Mouse (Mus musculus): ENCODE results near the gene Ptpa. TPM values are rescaled to one million over a fixed set of nuclear protein-coding genes. Genes with fewer than 3 reads are reported as not detected.

Ptpa gene
- total and polyA plus RNA-seq, 2 experiments from 2014 or later: 92.4 to 109 TPM

GRCm38 (mm10) chr2:30490384-30490783 is 74.5 kb downstream of the Ptpa start:
- Histone ChIP-seq H3K4me1 (ENCODE audit: control insufficient read depth, insufficient read depth) (no peaks in the 10 kb centered on the region), H3K9me3 (replicated peaks; ENCODE audit: control insufficient read depth, low read length) (no peaks in the 10 kb centered on the region), H3K36me3 (replicated peaks; ENCODE audit: control insufficient read depth, insufficient read depth, low read length) (no peaks in the 10 kb centered on the region), H3K27me3 (ENCODE audit: control insufficient read depth, insufficient read depth, low read length) (no peaks in the 10 kb centered on the region), H3K27ac (ENCODE audit: low read depth) (no peak overlapping the region), H3K4me2 (ENCODE audit: low read depth, low read length) (no peak overlapping the region), H3K9ac (replicated peaks; ENCODE audit: low read depth, low read length) (no peak overlapping the region), H3K4me3 (ENCODE audit: low read depth, low read length) (no peak overlapping the region)
- ATAC-seq (ENCODE audit: insufficient read depth, low read depth) (no peak), DNase-seq (ENCODE audit: low spot score) (no peak)
- 76% methylated on average over 2 of the region's 2 CpGs for whole genome bisulfite sequencing
- TF ChIP-seq CTCF (IDR thresholded peaks at IDR 0.05; ENCODE audit: low read depth) (no peak), EP300 (IDR thresholded peaks at IDR 0.05; ENCODE audit: low read depth) (no peak)

- Histone ChIP-seq H3K27ac (ENCODE audit: low read depth) (no peak overlapping the region), H3K9me3 (replicated peaks; ENCODE audit: control insufficient read depth, low read length) (no peaks in the 10 kb centered on the region), H3K4me1 (ENCODE audit: control insufficient read depth, insufficient read depth) (0 out of 2 replicates have a peak, but pooled peaks cover 5% of the 10 kb centered on the region), H3K36me3 (replicated peaks; ENCODE audit: control insufficient read depth, insufficient read depth, low read length) (no peaks in the 10 kb centered on the region), H3K4me2 (ENCODE audit: low read depth, low read length) (peak overlapping the region; percentile 59; the same call in 1 of the 2 replicates), H3K9ac (replicated peaks; ENCODE audit: low read depth, low read length) (no peak overlapping the region), H3K4me3 (ENCODE audit: low read depth, low read length) (no peak overlapping the region), H3K27me3 (ENCODE audit: control insufficient read depth, insufficient read depth, low read length) (no peaks in the 10 kb centered on the region)
- TF ChIP-seq CTCF (IDR thresholded peaks at IDR 0.05; ENCODE audit: low read depth): no peak
- TF ChIP-seq EP300 (IDR thresholded peaks at IDR 0.05; ENCODE audit: low read depth): no peak
- ATAC-seq (ENCODE audit: insufficient read depth, low read depth): no peak
- WGBS: 78% methylated on average over 8 of the region's 8 CpGs
- DNase-seq (ENCODE audit: low spot score): no peak
Observed at GRCm38 (mm10) chr2:30495000-30495908, 79.4 kb downstream of the Ptpa start.

- peak overlapping the region; percentile 59 for H3K4me2 ChIP-seq (ENCODE audit: low read depth, low read length)
- H3K9me3 ChIP-seq (replicated peaks; ENCODE audit: control insufficient read depth, low read length): no peaks in the 10 kb centered on the region
- 0 out of 2 replicates have a peak, but pooled peaks cover 5% of the 10 kb centered on the region for H3K4me1 ChIP-seq (ENCODE audit: control insufficient read depth, insufficient read depth)
- TF ChIP-seq EP300 (IDR thresholded peaks at IDR 0.05; ENCODE audit: low read depth) (no peak), CTCF (IDR thresholded peaks at IDR 0.05; ENCODE audit: low read depth) (no peak)
- no peaks in the 10 kb centered on the region for H3K27me3 ChIP-seq (ENCODE audit: control insufficient read depth, insufficient read depth, low read length)
- no peak overlapping the region for H3K9ac ChIP-seq (replicated peaks; ENCODE audit: low read depth, low read length)
- peak overlapping the region; percentile 36 for H3K4me3 ChIP-seq (ENCODE audit: low read depth, low read length)
- no peaks in the 10 kb centered on the region for H3K36me3 ChIP-seq (replicated peaks; ENCODE audit: control insufficient read depth, insufficient read depth, low read length)
- DNase-seq (ENCODE audit: low spot score): peak; percentile 79
- 22% methylated on average over 22 of the region's 22 CpGs for WGBS
- ATAC-seq (ENCODE audit: insufficient read depth, low read depth): peak; percentile 94
- no peak overlapping the region for H3K27ac ChIP-seq (ENCODE audit: low read depth)
Observed at GRCm38 (mm10) chr2:30495909-30496861, 80.3 kb downstream of the Ptpa start.

Small RNAs within 50 kb of the gene (microRNA-seq; reads per million reads assigned to microRNA genes)
- gene Gm47292: not detected

Other genes starting within 250 kb of the Ptpa start
- 124 and 127 TPM in 2 replicates for gene Endog, start 244.5 kb upstream of the Ptpa start, total RNA-seq (2014; rRNA removed; ENCODE audit: low replicate concordance)
- 72.9 and 73.0 TPM in 2 replicates for gene Endog, start 244.5 kb upstream of the Ptpa start, polyA plus RNA-seq (2015; fragmentation: Nextera tagmentation; extraction: Ambion mirVana)
- 16.3 and 20.5 TPM in 2 replicates for gene Spout1, start 237.6 kb upstream of the Ptpa start, total RNA-seq (2014; rRNA removed; ENCODE audit: low replicate concordance)
- 13.6 and 15.2 TPM in 2 replicates for gene Spout1, start 237.6 kb upstream of the Ptpa start, polyA plus RNA-seq (2015; fragmentation: Nextera tagmentation; extraction: Ambion mirVana)
- gene Kyat1, start 210.2 kb upstream of the Ptpa start, total RNA-seq (2014; rRNA removed; ENCODE audit: low replicate concordance): 76.8 and 81.2 TPM in 2 replicates
- 50.7 and 51.7 TPM in 2 replicates for gene Kyat1, start 210.2 kb upstream of the Ptpa start, polyA plus RNA-seq (2015; fragmentation: Nextera tagmentation; extraction: Ambion mirVana)
- gene Lrrc8a, start 178.3 kb upstream of the Ptpa start, total RNA-seq (2014; rRNA removed; ENCODE audit: low replicate concordance): 50.8 and 66.2 TPM in 2 replicates
- 43.5 and 46.4 TPM in 2 replicates for gene Lrrc8a, start 178.3 kb upstream of the Ptpa start, polyA plus RNA-seq (2015; fragmentation: Nextera tagmentation; extraction: Ambion mirVana)
- 13.9 TPM in 1 of 2 replicates, not detected in the other for gene Gm28035, start 175.5 kb upstream of the Ptpa start, total RNA-seq (2014; rRNA removed; ENCODE audit: low replicate concordance)
- 0.10 and 0.12 TPM in 2 replicates for gene Gm28035, start 175.5 kb upstream of the Ptpa start, polyA plus RNA-seq (2015; fragmentation: Nextera tagmentation; extraction: Ambion mirVana)
- 12.9 and 47.1 TPM in 2 replicates for gene Phyhd1, start 149.8 kb upstream of the Ptpa start, total RNA-seq (2014; rRNA removed; ENCODE audit: low replicate concordance)
- 14.7 and 15.9 TPM in 2 replicates for gene Phyhd1, start 149.8 kb upstream of the Ptpa start, polyA plus RNA-seq (2015; fragmentation: Nextera tagmentation; extraction: Ambion mirVana)
- gene Gm28038, start 135.0 kb upstream of the Ptpa start, total RNA-seq (2014; rRNA removed; ENCODE audit: low replicate concordance): not detected in 2 replicates
- not detected in 2 replicates for gene Gm28038, start 135.0 kb upstream of the Ptpa start, polyA plus RNA-seq (2015; fragmentation: Nextera tagmentation; extraction: Ambion mirVana)
- 45.4 and 53.8 TPM in 2 replicates for gene Dolk, start 129.7 kb upstream of the Ptpa start, total RNA-seq (2014; rRNA removed; ENCODE audit: low replicate concordance)
- 27.2 and 32.8 TPM in 2 replicates for gene Dolk, start 129.7 kb upstream of the Ptpa start, polyA plus RNA-seq (2015; fragmentation: Nextera tagmentation; extraction: Ambion mirVana)
- 24.6 and 32.3 TPM in 2 replicates for gene Nup188, start 129.6 kb upstream of the Ptpa start, total RNA-seq (2014; rRNA removed; ENCODE audit: low replicate concordance)
- 10.5 and 11.0 TPM in 2 replicates for gene Nup188, start 129.6 kb upstream of the Ptpa start, polyA plus RNA-seq (2015; fragmentation: Nextera tagmentation; extraction: Ambion mirVana)
- gene Sh3glb2, start 56.7 kb upstream of the Ptpa start, total RNA-seq (2014; rRNA removed; ENCODE audit: low replicate concordance): 204 and 234 TPM in 2 replicates
- gene Sh3glb2, start 56.7 kb upstream of the Ptpa start, polyA plus RNA-seq (2015; fragmentation: Nextera tagmentation; extraction: Ambion mirVana): 89.5 and 93.8 TPM in 2 replicates
- 82.6 and 105 TPM in 2 replicates for gene Miga2, start 51.8 kb upstream of the Ptpa start, total RNA-seq (2014; rRNA removed; ENCODE audit: low replicate concordance)
- 31.9 and 32.6 TPM in 2 replicates for gene Miga2, start 51.8 kb upstream of the Ptpa start, polyA plus RNA-seq (2015; fragmentation: Nextera tagmentation; extraction: Ambion mirVana)
- gene Dolpp1, start 23.8 kb upstream of the Ptpa start, total RNA-seq (2014; rRNA removed; ENCODE audit: low replicate concordance): 40.6 and 56.4 TPM in 2 replicates
- 14.4 and 15.0 TPM in 2 replicates for gene Dolpp1, start 23.8 kb upstream of the Ptpa start, polyA plus RNA-seq (2015; fragmentation: Nextera tagmentation; extraction: Ambion mirVana)
- gene Crat, start 226 bp upstream of the Ptpa start, total RNA-seq (2014; rRNA removed; ENCODE audit: low replicate concordance): 351 and 413 TPM in 2 replicates
- 263 and 266 TPM in 2 replicates for gene Crat, start 226 bp upstream of the Ptpa start, polyA plus RNA-seq (2015; fragmentation: Nextera tagmentation; extraction: Ambion mirVana)
- 12.4 and 12.5 TPM in 2 replicates for gene Ier5l, start 58.2 kb downstream of the Ptpa start, total RNA-seq (2014; rRNA removed; ENCODE audit: low replicate concordance)
- 0.94 and 1.2 TPM in 2 replicates for gene Ier5l, start 58.2 kb downstream of the Ptpa start, polyA plus RNA-seq (2015; fragmentation: Nextera tagmentation; extraction: Ambion mirVana)
- gene Cstad, start 179.0 kb downstream of the Ptpa start, total RNA-seq (2014; rRNA removed; ENCODE audit: low replicate concordance): not detected in 2 replicates
- gene Cstad, start 179.0 kb downstream of the Ptpa start, polyA plus RNA-seq (2015; fragmentation: Nextera tagmentation; extraction: Ambion mirVana): 3.1 and 3.6 TPM in 2 replicates

Measured in heart, postnatal 0 days (tissue).